Mouse (Mus musculus): ENCODE results near the gene Dnmt1.

Gene Dnmt1

DNA sequence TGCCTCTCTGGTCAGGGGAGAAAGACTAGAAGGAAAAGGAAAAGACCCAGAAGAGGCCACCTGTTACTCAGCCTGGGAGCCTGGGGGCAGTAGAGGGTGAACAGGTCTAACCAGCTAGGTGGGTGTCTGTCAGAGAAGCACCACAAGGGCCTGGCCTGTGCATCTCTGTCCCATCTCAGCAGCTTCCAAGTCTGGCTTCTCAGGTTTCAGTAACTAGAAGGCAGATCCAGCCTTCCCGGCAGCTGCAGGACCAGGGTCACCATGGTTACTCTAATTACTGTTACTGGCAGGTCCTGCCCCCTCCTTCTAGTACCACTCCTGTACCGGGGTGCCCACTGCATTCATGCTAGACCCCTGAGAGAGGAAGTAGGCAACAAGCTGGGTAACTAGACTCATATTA, 15.8 kb downstream of the Dnmt1 start:
- peak; percentile 55 for DNase-seq (ENCODE audit: extremely low read depth, low read depth, low spot score)

DNA sequence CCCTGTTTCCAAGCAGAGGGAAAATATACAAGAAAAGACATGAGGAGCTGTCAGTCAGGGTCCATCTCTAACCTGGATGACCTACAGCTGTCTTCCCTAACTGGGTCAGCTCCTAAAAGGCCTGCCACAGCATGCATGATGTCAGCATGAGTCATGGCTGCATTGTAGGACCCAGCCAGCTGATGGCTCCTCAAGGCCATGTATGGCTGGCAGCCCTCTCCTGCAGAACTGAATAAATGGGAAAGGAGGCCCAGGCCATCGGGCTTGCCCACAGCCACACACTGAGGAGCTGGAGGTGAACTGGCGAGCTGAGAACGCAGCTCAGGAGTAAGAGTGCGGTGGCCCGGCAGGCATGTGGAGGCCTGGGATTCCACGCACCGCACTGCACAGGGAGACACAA, 16.3 kb downstream of the Dnmt1 start:
- no peak for DNase-seq (ENCODE audit: extremely low read depth, low read depth, low spot score)

DNA sequence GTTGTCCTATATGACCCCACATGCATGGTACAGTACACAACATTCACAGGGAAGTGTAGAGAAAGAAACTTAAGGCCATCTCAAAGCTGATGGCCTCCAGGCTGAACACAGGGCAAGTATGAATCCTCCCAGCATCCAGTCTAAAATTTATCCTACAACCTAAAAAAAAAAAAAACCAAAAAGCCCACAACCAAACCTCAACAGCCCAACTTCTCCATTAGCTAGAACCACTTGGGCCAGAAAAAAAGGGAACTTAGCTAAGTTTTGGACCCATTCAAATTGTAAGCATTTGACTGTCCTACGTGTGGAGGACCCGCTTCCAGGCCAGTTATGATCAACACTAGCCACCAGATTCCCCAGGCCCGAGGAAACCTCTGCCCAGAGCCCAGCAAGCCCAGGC, 36.4 kb downstream of the Dnmt1 start:
- DNase-seq (ENCODE audit: extremely low read depth, low read depth, low spot score) = no peak

DNA sequence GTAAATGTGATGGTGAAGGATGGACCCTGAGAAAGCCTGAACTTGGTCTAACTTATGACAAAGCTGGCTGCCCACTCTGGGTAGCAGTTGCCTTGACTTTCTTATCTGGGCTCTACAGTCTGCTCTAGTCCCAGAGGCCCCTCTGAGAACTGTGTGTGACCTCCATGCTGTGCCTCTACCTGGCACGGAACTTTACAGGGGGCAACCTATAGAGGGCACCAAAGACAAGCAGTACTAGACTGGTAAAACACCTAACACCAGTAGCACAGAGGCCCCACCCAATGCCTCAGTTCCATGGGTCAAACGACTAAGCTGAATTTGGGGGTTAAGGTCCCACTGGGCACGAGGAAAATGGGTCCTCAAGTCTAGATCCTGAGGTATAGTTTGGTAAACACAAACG, 43.5 kb downstream of the Dnmt1 start:
- DNase-seq (ENCODE audit: extremely low read depth, low read depth, low spot score) = no peak

DNA sequence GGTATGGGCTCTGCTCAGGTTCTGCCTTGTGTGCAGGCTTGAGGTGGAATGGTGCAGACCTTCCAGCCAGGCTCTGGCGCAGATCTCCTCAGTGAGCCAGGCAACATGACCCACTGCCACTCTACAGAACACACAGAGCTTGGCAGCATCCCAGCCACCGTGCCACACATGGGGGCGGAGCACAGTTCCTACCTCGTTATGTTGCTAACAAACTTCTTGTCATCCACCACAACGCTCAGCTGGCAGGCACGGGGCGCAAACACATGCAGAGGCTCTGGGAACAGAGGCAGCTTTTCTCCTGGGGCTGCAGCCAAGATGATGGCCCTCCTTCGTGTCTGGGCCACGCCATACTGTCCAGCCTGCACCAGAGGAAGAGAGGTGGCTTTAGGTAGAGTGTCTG, 49.7 kb downstream of the Dnmt1 start:
- no peak for DNase-seq (ENCODE audit: extremely low read depth, low read depth, low spot score)

DNA sequence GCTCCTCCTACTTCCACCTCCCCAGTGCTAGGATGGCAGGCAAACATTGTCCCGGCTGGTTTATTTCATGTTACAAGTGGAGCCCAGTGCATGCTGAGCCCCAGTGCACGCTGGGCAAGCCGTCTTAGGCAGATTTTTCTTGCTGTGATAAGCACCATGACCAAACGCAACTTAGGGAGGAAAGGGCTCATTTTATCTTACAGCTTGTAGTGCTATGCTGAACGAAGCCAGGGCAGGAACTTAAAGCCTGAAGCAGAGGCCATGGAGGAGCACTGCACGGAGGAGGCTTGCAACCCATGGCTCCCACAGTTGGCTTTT, 57.6 kb downstream of the Dnmt1 start:
- no peak for DNase-seq (ENCODE audit: extremely low read depth, low read depth, low spot score)

DNA sequence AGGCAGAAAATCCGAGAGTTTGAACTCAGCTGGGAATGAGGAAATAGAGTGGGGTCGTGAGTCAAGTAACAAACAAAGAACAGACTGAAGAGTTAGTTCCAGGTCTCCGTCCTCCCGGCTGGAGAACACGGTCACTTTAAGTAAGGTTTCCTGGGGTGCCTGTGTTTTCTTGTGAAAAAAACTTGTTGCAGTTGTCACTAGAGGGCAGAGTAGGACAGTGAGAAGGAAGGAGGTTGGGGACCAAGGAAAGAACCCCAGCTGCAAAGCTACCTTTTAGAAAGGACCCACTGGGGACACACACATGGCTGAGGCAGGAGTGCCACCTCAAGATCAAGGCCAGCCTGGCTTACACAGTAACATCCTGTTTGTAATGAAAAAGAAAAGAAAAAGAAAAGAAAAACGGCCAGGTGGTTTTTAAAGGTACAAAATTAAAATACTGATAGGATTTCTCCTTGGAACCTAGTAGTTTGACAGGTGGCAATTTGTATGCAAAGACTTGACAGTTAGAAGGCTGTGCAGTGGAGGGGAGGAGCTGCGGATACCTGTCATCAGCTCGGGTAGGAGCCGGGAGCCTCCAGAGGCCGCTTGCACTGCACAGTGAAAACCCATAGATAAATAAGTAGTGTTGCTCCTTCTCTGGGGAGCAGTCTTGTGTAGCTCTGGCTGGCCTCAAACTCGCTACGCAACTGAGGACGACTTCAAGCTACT, 58.1 kb downstream of the Dnmt1 start:
- DNase-seq (ENCODE audit: extremely low read depth, low read depth, low spot score) = no peak

DNA sequence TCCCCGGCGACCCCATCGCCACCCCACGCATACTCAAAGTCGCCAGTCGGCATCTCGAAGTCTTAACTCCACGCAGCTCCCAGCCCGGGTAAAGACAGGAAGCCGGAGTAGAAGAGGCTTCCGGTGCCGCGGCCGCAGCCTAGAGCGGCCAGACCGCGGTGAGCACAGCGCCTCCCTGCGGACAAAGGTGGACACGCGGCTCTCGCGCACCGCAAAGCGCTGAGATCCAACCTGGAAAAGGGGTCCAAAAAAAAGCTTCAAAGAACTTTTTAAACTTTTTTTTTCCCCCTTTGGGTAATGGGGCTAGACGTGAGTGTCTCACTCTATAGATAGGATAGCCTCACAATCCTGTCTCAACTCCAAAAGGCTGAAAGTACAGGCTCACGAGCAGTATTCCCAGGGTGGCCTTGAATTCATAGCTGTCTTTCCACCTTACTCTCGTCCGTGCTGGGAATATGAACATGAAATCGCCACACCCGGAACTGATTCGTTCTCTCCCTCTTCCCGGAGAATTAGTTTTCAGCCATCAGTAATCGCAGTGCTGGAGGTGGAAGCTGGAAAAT, 61.1 kb downstream of the Dnmt1 start, which contains the start of gene Eif3g:
Gene Eif3g (minus strand): TSS at position 113 of the 563 bp plus-strand sequence.
- DNase-seq (ENCODE audit: extremely low read depth, low read depth, low spot score) = peak; percentile 39

DNA sequence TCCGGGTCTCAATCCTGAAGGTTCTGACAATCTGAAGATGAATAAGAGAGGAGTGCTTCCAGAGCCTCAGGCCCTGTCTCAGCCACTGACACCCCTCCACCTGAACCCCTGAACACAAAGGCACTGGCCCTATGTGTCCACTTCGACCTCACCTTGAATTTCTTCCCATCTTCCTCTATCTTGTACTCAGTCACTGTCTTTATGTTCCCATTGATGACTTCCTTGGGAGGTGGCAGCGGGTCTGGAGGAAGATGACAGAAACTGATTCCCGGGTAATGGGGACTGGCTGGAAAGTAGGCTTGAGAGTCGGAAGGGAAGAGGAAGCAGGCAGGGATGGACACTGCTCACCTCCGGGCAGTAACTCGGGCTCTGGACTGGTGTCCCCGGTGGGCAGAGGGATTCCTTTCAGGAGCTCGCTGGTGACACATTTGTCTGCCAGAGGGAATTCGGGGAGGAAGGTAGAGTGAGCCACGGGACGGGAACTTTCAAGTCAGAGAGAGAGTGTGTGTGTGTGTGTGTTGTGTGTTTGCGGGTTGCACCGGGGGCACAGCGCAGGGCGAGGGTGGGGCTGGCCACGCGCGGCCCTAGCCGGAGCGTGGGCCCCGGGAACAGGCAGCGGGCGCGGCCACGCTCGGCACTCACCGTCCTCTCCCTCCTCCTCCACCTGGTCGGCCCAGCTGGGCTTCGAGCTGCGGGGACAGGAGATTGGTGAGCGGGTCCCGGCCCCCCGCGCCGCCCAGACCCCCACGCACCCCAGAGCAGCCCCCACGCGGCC, 61.8 kb downstream of the Dnmt1 start:
- no peak for DNase-seq (ENCODE audit: extremely low read depth, low read depth, low spot score)

DNA sequence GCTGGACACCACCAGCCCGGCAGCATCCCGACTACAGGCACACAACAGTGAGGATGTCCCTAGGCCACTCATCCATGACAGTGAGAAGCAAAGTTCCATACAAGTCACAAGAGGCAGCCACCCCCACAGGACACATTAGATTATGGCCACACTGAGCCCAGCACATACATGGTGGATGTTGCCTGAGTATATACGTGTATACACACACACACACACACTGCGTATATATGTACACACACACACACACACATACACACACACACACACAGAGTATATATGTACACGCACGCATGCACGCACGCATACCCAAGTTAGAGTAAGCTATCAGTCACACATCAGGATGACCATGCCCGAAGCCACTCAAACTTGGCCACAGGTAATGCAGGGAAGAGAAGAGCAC, 64.3 kb downstream of the Dnmt1 start:
- DNase-seq (ENCODE audit: extremely low read depth, low read depth, low spot score) = no peak

DNA sequence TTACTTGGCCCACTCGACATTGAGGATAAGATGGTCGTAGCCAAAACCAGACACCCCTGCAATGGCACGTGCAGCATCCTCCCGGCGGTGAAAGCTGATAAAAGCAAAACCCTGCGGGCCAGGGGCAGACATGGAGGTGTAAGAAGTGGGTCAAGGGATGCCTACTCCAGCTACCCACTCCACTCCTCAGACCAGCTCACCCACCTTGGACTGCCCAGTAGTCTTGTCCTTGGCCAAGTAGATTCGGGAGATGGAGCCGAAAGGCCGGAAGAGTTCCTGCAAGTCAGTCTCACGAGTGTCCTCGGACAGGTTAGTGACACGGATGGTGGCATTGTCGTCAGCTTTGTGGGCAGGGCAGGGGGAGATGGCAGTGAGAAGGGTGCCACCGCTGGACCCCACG, 65.1 kb downstream of the Dnmt1 start:
- DNase-seq (ENCODE audit: extremely low read depth, low read depth, low spot score) = no peak

DNA sequence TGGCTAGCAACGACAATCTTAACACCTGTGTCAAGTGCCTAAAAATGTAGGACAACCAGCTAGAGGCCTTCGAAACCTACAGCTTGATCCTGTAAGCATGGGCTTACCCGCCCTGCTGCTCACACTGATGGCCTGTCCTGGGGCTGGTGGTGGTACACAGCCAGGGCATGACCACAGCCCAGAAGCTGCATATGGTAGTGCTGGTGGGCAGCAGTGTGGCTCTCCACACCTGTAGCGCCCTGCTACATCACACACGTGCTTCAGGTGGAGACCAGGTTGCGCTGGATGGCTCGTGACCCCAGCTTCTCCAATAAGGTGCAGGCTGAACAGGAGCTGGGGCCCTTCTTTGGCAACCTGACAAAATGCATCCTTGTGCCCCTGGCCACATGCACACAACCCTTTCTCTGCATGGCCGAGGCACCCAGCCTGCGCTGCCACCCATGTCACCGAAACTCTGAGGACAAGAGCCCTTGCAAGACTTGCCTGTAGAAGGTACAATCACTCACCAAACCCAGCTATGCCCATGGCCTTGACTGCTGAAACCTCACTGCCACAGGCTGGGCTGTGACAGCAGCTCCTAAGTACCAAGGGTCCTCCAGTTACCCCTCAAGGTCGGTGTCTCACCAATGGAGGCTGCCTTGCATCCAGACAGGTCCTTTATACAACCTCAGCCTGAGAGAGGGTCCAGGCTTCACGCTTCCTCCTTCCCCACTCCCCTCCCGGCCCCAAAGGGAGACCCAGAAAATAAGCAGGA, 65.9 kb downstream of the Dnmt1 start:
- DNase-seq (ENCODE audit: extremely low read depth, low read depth, low spot score) = no peak

DNA sequence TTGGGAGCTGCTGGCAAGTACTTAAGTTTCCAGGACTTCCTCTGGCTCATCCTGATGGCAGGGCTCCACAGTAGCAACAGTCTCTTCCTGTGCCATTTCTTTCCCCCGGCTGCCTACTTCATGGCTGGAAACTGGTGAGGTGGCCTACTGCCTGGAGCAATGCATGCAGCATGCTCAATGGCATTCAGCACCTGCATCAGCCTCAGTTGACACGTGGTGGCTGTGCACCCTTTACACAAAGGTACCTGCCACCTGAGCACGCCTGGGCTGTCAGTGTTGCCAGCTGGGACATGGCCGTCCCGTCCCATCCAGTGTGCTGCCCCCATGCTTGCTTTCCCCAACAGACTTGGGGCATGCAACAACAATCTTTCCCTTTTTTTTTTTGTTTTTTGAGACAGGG, 66.6 kb downstream of the Dnmt1 start:
- no peak for DNase-seq (ENCODE audit: extremely low read depth, low read depth, low spot score)

DNA sequence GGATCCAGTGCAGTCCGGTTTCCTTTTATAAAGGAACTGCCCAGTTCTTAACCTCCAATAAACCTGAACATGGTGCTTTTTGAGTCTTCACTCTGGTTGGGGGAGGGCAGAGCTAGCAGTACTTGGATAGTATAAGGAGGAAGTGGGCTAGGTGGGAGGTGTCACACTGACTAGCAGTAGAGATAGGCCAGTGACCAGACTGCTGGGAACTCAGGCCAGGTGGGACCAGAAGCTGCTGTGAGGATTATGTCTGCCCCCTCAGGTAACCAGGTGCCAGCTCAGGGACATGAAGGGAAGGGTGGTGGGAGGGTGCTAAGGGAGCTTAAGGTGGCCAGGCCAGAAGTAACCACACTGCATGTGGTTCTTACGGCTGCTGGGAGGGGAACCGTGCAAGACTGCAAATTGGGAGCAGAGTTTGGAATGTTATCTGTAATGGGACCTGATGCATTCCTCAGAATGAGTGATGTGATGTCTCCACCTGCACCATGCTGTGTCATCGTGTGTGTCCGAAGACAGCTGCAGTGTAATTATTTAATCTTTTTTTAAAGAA, 67.5 kb downstream of the Dnmt1 start:
- no peak for DNase-seq (ENCODE audit: extremely low read depth, low read depth, low spot score)

DNA sequence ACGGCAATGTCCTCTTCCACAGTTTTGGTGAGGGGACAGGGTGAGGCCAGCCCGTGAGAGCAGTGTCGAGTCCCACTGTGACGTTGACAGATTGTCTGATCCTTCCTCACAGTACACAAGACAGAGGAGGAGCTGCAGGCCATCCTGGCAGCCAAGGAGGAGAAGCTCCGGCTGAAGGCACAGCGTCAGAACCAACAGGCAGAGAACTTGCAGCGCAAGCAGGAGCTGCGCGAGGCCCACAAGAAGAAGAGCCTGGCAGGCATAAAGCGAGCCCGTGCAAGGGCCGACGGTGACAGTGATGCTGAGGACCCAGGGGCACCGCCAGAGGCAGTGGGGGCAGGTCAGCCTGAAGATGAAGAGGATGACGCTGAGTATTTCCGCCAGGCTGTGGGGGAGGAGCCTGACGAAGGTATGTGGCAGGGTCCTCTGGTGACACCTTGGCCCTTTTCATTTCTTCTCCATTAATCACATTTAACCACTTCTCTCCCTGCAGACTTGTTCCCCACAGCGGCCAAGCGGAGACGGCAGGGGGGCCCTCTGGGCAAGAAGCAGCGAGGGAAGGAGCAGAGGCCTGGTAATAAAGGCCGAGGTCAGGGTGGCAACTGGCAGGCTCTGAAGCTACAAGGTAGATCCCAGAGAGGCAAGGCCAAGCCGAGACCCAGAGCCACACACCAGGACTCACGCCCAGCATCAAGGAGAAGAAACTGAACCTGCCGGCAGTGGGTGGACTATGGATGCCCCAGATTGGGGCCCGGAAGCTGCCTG, 68.2 kb downstream of the Dnmt1 start:
- no peak for DNase-seq (ENCODE audit: extremely low read depth, low read depth, low spot score)

DNA sequence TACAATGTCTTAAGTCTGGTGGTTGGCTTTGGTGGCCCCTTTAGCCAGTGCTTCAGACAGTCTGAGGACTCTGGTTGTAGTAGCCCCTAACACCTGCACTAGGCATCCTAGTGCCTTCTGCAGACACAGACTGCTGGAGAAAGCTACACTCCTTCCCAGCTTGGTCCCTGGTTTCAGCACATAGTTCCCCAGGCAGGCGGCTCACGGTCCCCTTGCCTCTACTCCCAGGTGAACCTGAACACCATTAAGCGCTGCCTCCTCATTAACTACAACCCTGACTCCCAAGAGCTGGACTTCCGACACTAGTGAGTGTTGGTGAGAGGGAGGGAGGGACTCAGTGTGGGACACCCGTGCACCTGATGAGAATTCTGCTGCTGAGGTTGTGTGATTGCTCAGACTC, 69.3 kb downstream of the Dnmt1 start:
- DNase-seq (ENCODE audit: extremely low read depth, low read depth, low spot score) = no peak

DNA sequence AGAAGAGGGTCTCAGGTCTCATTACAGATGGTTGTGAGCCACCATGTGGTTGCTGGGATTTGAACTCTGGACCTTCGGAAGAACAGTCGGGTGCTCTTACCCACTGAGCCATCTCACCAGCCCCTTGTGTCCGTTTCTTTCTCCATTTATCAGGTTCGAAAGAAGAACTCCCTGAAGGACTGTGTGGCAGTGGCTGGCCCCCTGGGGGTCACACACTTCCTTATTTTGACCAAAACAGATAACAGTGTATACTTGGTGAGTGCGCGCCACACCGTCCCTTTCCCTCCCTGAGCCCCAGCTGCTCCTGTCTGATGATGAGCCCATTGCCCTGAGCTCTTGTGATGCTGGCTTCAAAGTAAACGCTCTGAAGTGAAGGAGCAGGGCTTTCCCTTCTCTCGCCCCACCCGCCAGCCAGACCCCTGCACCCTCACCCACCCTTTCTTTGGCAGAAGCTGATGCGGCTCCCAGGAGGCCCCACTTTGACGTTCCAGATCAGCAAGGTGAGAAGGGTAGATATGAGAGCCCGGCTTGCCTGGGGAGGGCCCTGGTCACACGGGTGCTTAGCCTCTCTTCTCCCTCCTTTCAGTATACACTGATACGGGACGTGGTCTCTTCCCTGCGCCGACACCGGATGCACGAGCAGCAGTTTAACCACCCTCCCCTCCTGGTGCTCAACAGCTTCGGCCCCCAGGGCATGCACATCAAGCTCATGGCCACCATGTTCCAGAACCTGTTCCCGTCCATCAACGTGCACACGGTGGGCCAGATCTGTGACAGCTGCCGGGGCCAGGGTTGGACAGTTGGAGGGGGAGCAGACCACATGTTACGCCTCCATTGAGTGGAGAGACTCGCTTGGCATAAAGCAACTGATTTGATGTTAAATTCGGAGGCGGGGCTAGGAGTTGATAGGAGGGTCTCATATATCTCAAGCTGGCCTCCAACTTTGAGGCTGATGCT, 70.2 kb downstream of the Dnmt1 start:
- DNase-seq (ENCODE audit: extremely low read depth, low read depth, low spot score) = no peak

DNA sequence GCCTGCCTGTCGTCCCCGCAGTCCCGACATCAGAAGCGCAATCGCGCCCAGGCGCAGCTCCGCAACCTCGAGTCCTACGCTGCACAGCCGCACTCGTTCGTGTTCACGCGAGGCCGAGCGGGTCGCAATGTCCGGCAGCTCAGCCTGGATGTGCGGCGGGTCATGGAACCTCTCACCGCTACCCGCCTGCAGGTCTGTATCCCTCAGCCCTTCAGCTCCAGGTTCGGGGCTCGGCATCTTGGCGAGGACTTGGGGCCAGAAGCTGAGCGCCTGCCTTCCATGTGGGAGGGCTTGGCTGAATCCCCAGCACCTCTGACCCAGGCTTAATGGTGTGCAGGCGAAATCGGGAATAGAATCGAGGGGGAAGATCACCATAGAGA, 71.3 kb downstream of the Dnmt1 start:
- no peak for DNase-seq (ENCODE audit: extremely low read depth, low read depth, low spot score)

DNA sequence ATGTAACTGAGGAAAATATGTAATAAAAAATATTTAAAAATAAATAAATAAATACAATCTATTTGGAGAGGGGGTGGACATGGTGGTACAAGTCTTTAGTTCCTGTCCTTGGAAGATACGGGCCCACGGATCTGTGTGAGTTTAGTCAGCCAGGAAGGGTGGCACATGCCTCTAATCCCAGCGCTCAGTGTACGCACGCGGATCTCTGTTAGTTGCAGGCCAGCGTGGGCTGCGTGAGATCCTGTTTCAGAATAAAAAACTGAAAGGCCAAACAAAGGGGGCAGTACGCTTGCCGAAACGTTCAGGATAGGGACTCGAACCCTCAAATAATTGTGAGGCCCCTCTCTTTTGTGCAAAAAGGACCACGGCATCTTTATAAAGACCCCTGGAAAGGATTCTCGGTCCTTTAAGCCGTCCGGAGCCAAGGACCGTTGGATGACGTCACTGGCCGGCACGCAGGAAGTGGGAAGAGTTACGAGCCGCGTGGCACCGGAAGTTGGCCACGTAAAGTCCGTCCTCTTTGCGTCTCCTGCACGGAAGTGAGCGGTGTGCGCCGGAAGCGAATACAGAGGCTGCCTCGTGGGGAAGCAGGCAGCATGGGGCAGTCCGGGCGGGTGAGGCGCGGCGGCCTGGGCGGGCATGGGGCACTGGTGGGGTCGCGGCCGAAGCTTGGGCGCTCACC, 71.8 kb downstream of the Dnmt1 start, which contains the start of gene Ppan:
Gene Ppan (plus strand): TSS at position 472 of the 682 bp plus-strand sequence.
- peak; percentile 69 for DNase-seq (ENCODE audit: extremely low read depth, low read depth, low spot score)
